18 mouse cellular contexts compared by ENCODE assay signal in the genomic region with DNA sequence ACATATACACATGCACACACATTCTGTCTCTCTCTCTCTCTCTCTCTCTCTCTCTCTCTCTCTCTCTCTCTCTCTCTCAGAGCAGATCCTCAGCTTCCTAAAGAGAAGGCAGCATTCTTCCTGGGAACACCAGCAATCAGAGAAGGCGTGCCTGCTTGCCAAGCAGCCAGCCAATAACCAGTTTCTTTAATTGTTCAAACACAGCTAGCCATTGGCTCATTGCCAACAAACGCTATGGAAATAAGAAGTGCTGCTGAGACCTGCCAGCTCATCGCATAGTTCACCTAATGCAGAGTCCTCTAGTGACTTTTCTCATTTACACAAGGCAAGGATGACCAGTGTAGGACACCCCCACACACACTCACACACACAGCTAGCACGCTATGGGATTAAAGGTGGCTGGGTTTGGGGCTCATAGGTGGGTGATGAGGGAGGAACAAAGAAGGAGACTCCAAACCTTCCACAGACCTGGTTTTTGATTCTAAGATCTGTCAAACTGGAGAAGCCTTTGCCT. TPM values are rescaled to one million over a fixed set of nuclear protein-coding genes. Genes with fewer than 3 reads are reported as not detected.
DNase-seq lines count a peak whose midpoint lies in the region; TF ChIP-seq lines count a peak whose summit lies in the region.
"Had no signal": no experiment of that assay in that cellular context is flagged by ENCODE, and none has a peak within 500 bp of the region (broad histone marks: within the 10 kb centered on the region; RNA-seq: fewer than 3 reads in every experiment).

No protein-coding gene starts in this region.

- peak overlapping the region; percentile 55; the same call in 1 of the 2 replicates for H3K27ac ChIP-seq in layer of hippocampus, adult 2 months
- H3K27ac ChIP-seq: limb, embryonic 12.5 days had no signal

- TF ChIP-seq CTCF in layer of hippocampus, adult 2 months (conservative IDR thresholded peaks at IDR 0.05), result no peak

- no peak overlapping the region for H3K4me3 ChIP-seq in layer of hippocampus, adult 2 months
- H3K4me3 ChIP-seq: limb, embryonic 12.5 days had no signal

- peak; percentile 19 to 20 for DNase-seq in cerebellum, postnatal 10 days
- DNase-seq in cerebellum, adult 18-20 months, result no peak
- DNase-seq in layer of hippocampus, adult 2 months (ENCODE audit: low spot score in 2 of 2), result no peak
- DNase-seq in layer of hippocampus, postnatal 14 days (ENCODE audit: low spot score in 2 of 2), result no peak
- peak; percentile 62 for DNase-seq in retina, postnatal 1 day
- no peak for DNase-seq in retina, embryonic 14.5 days (ENCODE audit: low spot score)
- DNase-seq in kidney, postnatal 4 days, result no peak
- DNase-seq in gastrocnemius, postnatal 36 days, result no peak
- DNase-seq: adrenal gland, postnatal 36 days; cerebellum, adult 11 months; embryo, embryonic 11 days; kidney, postnatal 14 days; layer of hippocampus, postnatal 36 days; spleen, adult 18-20 months; thymus, postnatal 25 days had no signal

- intact Hi-C loops in gastrocnemius, postnatal 36 days (cut with DNase I), result no loop called here

RNA-seq across cellular contexts. Expression of gene Rab37, which starts 16.2 kb away (rescaled TPM):
- total RNA-seq in layer of hippocampus, adult 2 months (2021), result 1 to 10 TPM; 3.3 to 3.4 TPM
- total RNA-seq in layer of hippocampus, postnatal 14 days (2021), result 1 to 10 TPM; 1.6 to 5.1 TPM
- total RNA-seq in gastrocnemius, postnatal 36 days (2021), result under 1 TPM; 0.10 to 0.43 TPM

RNA-seq across cellular contexts. Expression of gene Cd300lf, which starts 26.3 kb away (rescaled TPM):
- total RNA-seq in layer of hippocampus, adult 2 months (2021), result under 1 TPM; 0.38 to 0.49 TPM
- total RNA-seq in layer of hippocampus, postnatal 14 days (2021), result under 1 TPM; 0.35 to 0.76 TPM
- total RNA-seq in gastrocnemius, postnatal 36 days (2021), result not detected
- total RNA-seq: gastrocnemius, adult 18-20 months had no signal

RNA-seq across cellular contexts. Expression of gene Cd300e, which starts 45.5 kb away (rescaled TPM):
- total RNA-seq in layer of hippocampus, adult 2 months (2021), result under 1 TPM in 1 of 2 experiments, not detected in 1; 0.18 TPM
- total RNA-seq in layer of hippocampus, postnatal 14 days (2021), result not detected
- not detected for total RNA-seq in gastrocnemius, postnatal 36 days (2021)
- total RNA-seq: gastrocnemius, adult 18-20 months; layer of hippocampus, postnatal 36 days; megakaryocyte-erythroid progenitor cell, adult 5-6 weeks had no signal

RNA-seq across cellular contexts. Expression of gene Slc9a3r1, which starts 55.7 kb away (rescaled TPM):
- total RNA-seq in layer of hippocampus, adult 2 months (2021), result 10 to 100 TPM; 67.3 to 74.6 TPM
- 10 to 100 TPM; 79.3 to 82.2 TPM for total RNA-seq in layer of hippocampus, postnatal 14 days (2021)
- total RNA-seq in gastrocnemius, postnatal 36 days (2021), result 1 to 10 TPM; 2.3 to 3.1 TPM

RNA-seq across cellular contexts. Expression of gene Cd300ld3, which starts 59.3 kb away (rescaled TPM):
- total RNA-seq in layer of hippocampus, adult 2 months (2021), result under 1 TPM in 1 of 2 experiments, not detected in 1; 0.87 TPM
- not detected for total RNA-seq in layer of hippocampus, postnatal 14 days (2021)
- total RNA-seq in gastrocnemius, postnatal 36 days (2021), result 1 to 10 TPM; 1.2 to 2.7 TPM
- total RNA-seq: layer of hippocampus, postnatal 36 days had no signal

Comparison
In these comparisons a context has a peak if more than half of its experiments do, and no peak if none do; other contexts are left out.
1. DNase-seq: peak in cerebellum, postnatal 10 days (2 of 2) and retina, postnatal 1 day (single experiment); none in cerebellum, adult 18-20 months (0 of 2), layer of hippocampus, adult 2 months (0 of 2), layer of hippocampus, postnatal 14 days (0 of 2), retina, embryonic 14.5 days (single experiment), kidney, postnatal 4 days (0 of 2) and gastrocnemius, postnatal 36 days (0 of 2).